Mouse (Mus musculus): ENCODE results near the gene Susd6. TPM values are rescaled to one million over a fixed set of nuclear protein-coding genes. Genes with fewer than 3 reads are reported as not detected.

Susd6 gene
- polyA plus RNA-seq, 1 experiment from 2014 or later: 11.9 TPM

DNA sequence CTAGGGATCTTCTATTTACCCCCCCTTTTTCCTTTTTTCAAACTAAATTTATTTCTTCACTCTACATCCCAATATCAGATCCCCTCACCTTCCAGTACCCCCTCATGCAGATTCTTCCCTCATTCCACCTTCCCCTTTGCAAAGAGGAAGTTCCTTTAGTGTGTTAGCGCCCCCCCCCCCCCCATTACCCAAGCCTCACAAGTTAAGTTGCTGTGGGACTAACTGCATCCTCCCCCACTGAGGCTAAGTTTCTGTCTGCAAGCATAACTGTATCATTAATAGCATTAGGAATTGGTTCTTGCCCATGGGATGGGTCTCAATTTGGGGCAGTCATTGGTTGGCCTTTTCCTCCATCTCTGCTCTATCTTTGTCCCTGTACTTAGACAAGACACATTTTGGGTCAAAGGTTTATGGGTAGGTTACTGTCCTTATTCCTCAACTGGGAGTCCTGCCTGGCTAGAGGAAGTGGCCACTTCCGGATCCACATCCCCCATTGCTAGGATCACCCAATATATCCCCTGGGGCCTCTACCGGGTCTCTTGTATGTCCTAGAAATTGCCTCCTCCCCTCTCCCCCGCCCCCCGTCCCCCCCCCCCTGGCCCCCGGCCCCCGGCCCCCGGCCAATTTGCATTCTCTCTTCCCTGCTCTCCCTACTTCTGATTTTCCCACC lies 44.7 kb downstream of the Susd6 start:
- Histone ChIP-seq H3K27ac (no peak overlapping the region), H3K27me3 (ENCODE audit: poor library complexity, severe bottlenecking) (no peaks in the 10 kb centered on the region), H3K9me3 (no peaks in the 10 kb centered on the region), H3K36me3 (replicated peaks) (no peaks in the 10 kb centered on the region), H3K4me3 (no peak overlapping the region), H3K4me1 (no peaks in the 10 kb centered on the region)
- 85% methylated on average over 6 of the region's 8 CpGs for WGBS
- DNase-seq (ENCODE audit: extremely low spot score, low spot score): no peak

DNA sequence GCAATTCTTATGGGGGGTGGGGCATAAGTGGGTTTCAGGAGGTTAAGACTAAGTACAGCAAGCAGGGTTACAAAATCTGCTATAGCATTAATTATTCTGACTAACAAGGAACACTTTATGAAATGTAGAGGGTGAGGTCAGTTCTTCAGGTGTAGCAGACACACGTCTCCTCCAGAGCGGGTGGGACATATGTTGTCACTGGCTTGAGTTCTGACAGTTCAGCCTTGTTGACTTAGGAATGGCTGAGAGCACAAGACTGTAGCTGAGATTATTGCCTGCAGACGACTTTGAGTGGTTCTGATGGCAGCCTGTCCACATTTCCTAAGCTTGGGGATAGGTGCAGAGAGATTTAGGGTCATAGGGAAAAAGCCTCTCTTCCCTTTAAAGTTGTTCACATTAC lies 47.3 kb downstream of the Susd6 start:
- WGBS: 82% methylated on average over 3 of the region's 3 CpGs
- H3K27me3 ChIP-seq (ENCODE audit: poor library complexity, severe bottlenecking): no peaks in the 10 kb centered on the region
- H3K27ac ChIP-seq: no peak overlapping the region
- H3K4me3 ChIP-seq: no peak overlapping the region
- DNase-seq (ENCODE audit: extremely low spot score, low spot score): no peak
- H3K9me3 ChIP-seq: no peaks in the 10 kb centered on the region
- H3K36me3 ChIP-seq (replicated peaks): no peaks in the 10 kb centered on the region
- H3K4me1 ChIP-seq: no peaks in the 10 kb centered on the region

- H3K9me3 ChIP-seq: no peaks in the 10 kb centered on the region
- H3K36me3 ChIP-seq (replicated peaks): no peaks in the 10 kb centered on the region
- 0 out of 2 replicates have a peak, but pooled peaks cover under 1% of the 10 kb centered on the region for H3K4me1 ChIP-seq
- no peak overlapping the region for H3K4me3 ChIP-seq
- no peaks in the 10 kb centered on the region for H3K27me3 ChIP-seq (ENCODE audit: poor library complexity, severe bottlenecking)
- H3K27ac ChIP-seq: no peak overlapping the region
- DNase-seq (ENCODE audit: extremely low spot score, low spot score): no peak
Measured at GRCm38 (mm10) chr12:80838271-80838670, 48.0 kb downstream of the Susd6 start.

DNA sequence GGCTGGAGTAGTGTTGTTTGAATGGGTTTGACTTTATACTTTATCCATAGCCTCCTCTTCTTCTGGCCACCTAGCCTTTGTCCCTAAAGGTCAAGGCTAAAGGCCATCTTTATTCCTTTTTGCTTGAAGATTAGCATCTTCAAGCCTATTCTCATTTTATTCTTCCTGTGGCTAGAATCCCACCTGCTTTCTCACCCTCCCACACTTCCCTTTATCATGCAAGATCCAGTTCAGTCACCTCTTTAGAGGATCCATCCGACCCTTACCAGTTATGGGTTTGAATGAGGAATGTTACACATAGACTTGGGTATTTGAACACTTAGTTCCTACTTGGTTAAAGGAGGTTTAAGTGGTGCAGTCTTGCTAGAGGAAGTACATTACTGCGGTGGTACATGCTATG lies 48.5 kb downstream of the Susd6 start:
- Histone ChIP-seq H3K27ac (no peak overlapping the region), H3K36me3 (replicated peaks) (no peaks in the 10 kb centered on the region), H3K9me3 (no peaks in the 10 kb centered on the region), H3K27me3 (ENCODE audit: poor library complexity, severe bottlenecking) (no peaks in the 10 kb centered on the region), H3K4me3 (no peak overlapping the region), H3K4me1 (peaks cover 6% of the 10 kb centered on the region)
- 76% methylated on average over 2 of the region's 2 CpGs for WGBS
- DNase-seq (ENCODE audit: extremely low spot score, low spot score): no peak

GRCm38 (mm10) chr12:80839631-80840030 lies 49.3 kb downstream of the Susd6 start:
- Histone ChIP-seq H3K27ac (no peak overlapping the region), H3K9me3 (no peaks in the 10 kb centered on the region), H3K36me3 (replicated peaks) (no peaks in the 10 kb centered on the region), H3K4me1 (peaks cover 14% of the 10 kb centered on the region), H3K27me3 (ENCODE audit: poor library complexity, severe bottlenecking) (no peaks in the 10 kb centered on the region), H3K4me3 (no peak overlapping the region)
- no peak for DNase-seq (ENCODE audit: extremely low spot score, low spot score)
- WGBS: 75% methylated on average over 2 of the region's 2 CpGs

GRCm38 (mm10) chr12:80841618-80842017 lies 51.3 kb downstream of the Susd6 start:
- Histone ChIP-seq H3K27ac (no peak overlapping the region), H3K4me1 (peaks cover 25% of the 10 kb centered on the region), H3K9me3 (no peaks in the 10 kb centered on the region), H3K4me3 (no peak overlapping the region), H3K27me3 (ENCODE audit: poor library complexity, severe bottlenecking) (no peaks in the 10 kb centered on the region), H3K36me3 (replicated peaks) (no peaks in the 10 kb centered on the region)
- DNase-seq (ENCODE audit: extremely low spot score, low spot score): no peak
- 93% methylated on average over 1 of the region's 1 CpGs for WGBS

DNA sequence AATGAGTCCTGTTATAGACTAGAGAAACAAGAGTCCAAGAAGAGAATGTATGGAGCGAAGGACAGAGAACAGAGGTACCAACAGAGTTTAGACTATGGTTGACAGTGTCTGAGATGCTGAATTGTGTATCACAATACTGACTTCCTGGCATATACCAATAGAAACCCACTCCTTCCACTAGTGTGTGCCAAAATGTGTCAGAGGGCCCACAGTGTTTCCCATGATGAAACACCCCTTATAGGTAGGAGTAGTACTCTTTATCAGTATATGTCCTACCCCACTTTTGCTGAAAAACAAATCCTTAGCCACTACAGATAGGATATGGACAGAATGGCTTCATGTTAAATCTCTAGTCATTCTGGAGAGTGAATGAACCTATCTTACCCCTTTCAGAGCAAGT lies 52.3 kb downstream of the Susd6 start:
- Histone ChIP-seq H3K27ac (no peak overlapping the region), H3K4me1 (peaks cover 31% of the 10 kb centered on the region), H3K9me3 (no peaks in the 10 kb centered on the region), H3K36me3 (replicated peaks) (no peaks in the 10 kb centered on the region), H3K27me3 (ENCODE audit: poor library complexity, severe bottlenecking) (no peaks in the 10 kb centered on the region), H3K4me3 (no peak overlapping the region)
- 94% methylated on average over 1 of the region's 1 CpGs for WGBS
- no peak for DNase-seq (ENCODE audit: extremely low spot score, low spot score)

DNA sequence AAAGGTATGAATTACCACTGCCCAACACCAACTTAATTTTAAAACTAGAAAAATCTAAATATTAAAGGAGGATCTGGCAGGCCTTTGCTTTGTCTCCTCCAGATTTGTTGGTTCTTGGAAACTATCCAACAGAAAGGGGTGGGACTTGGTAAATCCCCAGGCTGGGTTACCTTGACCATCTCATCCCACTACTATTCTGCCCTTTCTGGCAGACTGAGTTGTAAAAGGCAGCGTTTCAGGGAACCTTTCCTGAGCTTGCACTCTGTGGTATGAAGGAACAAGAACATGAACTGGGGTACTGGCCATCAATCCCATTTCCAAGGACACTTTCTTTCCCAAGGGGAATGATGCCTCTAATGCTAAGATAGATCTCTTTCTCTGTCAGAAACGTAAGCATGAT lies 52.9 kb downstream of the Susd6 start:
- Histone ChIP-seq H3K27ac (no peak overlapping the region), H3K4me1 (peaks cover 31% of the 10 kb centered on the region), H3K27me3 (ENCODE audit: poor library complexity, severe bottlenecking) (no peaks in the 10 kb centered on the region), H3K9me3 (no peaks in the 10 kb centered on the region), H3K4me3 (no peak overlapping the region), H3K36me3 (replicated peaks) (no peaks in the 10 kb centered on the region)
- DNase-seq (ENCODE audit: extremely low spot score, low spot score): no peak
- 89% methylated on average over 2 of the region's 2 CpGs for WGBS

GRCm38 (mm10) chr12:80843651-80844444 lies 53.5 kb downstream of the Susd6 start:
- Histone ChIP-seq H3K4me1 (peaks cover 31% of the 10 kb centered on the region), H3K36me3 (replicated peaks) (no peaks in the 10 kb centered on the region), H3K4me3 (no peak overlapping the region), H3K9me3 (no peaks in the 10 kb centered on the region), H3K27me3 (ENCODE audit: poor library complexity, severe bottlenecking) (no peaks in the 10 kb centered on the region), H3K27ac (no peak overlapping the region)
- DNase-seq (ENCODE audit: extremely low spot score, low spot score): no peak
- 84% methylated on average over 4 of the region's 4 CpGs for WGBS

DNA sequence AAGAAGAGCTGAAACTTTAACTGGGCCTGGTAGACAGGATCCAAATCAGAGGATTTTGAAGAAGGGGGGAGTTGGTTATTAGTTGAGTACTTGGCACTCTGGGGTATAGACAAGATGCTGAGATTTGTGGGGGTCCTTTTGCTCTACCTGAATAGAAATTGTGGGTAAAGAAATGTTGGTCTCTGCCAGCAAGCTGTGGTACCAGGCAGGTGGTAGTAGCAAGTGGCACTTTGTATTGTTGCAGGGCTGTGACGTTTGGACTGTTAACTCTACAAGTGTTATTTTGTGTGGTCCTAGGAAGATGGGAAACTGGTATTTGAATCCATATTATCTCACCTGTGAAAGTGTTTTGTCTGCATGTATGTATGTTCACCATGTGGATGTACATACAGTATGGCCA lies 55.6 kb downstream of the Susd6 start:
- H3K36me3 ChIP-seq (replicated peaks): no peaks in the 10 kb centered on the region
- no peaks in the 10 kb centered on the region for H3K27me3 ChIP-seq (ENCODE audit: poor library complexity, severe bottlenecking)
- 80% methylated on average over 1 of the region's 1 CpGs for WGBS
- no peak for DNase-seq (ENCODE audit: extremely low spot score, low spot score)
- no peak overlapping the region for H3K27ac ChIP-seq
- H3K4me3 ChIP-seq: no peak overlapping the region
- H3K4me1 ChIP-seq: peaks cover 31% of the 10 kb centered on the region
- H3K9me3 ChIP-seq: no peaks in the 10 kb centered on the region

- no peak overlapping the region for H3K27ac ChIP-seq
- no peaks in the 10 kb centered on the region for H3K27me3 ChIP-seq (ENCODE audit: poor library complexity, severe bottlenecking)
- H3K4me1 ChIP-seq: peaks cover 31% of the 10 kb centered on the region
- DNase-seq (ENCODE audit: extremely low spot score, low spot score): no peak
- no peaks in the 10 kb centered on the region for H3K36me3 ChIP-seq (replicated peaks)
- H3K9me3 ChIP-seq: no peaks in the 10 kb centered on the region
- 74% methylated on average over 1 of the region's 1 CpGs for WGBS
- H3K4me3 ChIP-seq: no peak overlapping the region
Measured at GRCm38 (mm10) chr12:80846861-80847268, 56.6 kb downstream of the Susd6 start.

GRCm38 (mm10) chr12:80852001-80852400 lies 61.7 kb downstream of the Susd6 start:
- H3K4me1 ChIP-seq: peaks cover 11% of the 10 kb centered on the region
- no peaks in the 10 kb centered on the region for H3K9me3 ChIP-seq
- H3K27ac ChIP-seq: no peak overlapping the region
- DNase-seq (ENCODE audit: extremely low spot score, low spot score): no peak
- H3K4me3 ChIP-seq: no peak overlapping the region
- WGBS: 88% methylated on average over 1 of the region's 1 CpGs
- H3K36me3 ChIP-seq (replicated peaks): no peaks in the 10 kb centered on the region
- H3K27me3 ChIP-seq (ENCODE audit: poor library complexity, severe bottlenecking): no peaks in the 10 kb centered on the region

GRCm38 (mm10) chr12:80853737-80854136 lies 63.4 kb downstream of the Susd6 start:
- H3K4me3 ChIP-seq: no peak overlapping the region
- H3K36me3 ChIP-seq (replicated peaks): no peaks in the 10 kb centered on the region
- H3K4me1 ChIP-seq: peaks cover 21% of the 10 kb centered on the region
- H3K9me3 ChIP-seq: no peaks in the 10 kb centered on the region
- 80% methylated on average over 3 of the region's 3 CpGs for WGBS
- H3K27ac ChIP-seq: no peak overlapping the region
- no peak for DNase-seq (ENCODE audit: extremely low spot score, low spot score)
- no peaks in the 10 kb centered on the region for H3K27me3 ChIP-seq (ENCODE audit: poor library complexity, severe bottlenecking)

All from forebrain, embryonic 10.5 days (tissue).